Mouse (Mus musculus) cerebellum, adult 2 months (tissue): ENCODE measurements around the gene Ndrg2.

Experiments used
- CTCF ChIP-seq: fragments of 200-500 bp; IDR thresholded peaks from 2 replicates; pipeline ENCODE4 v1.5.1; 2011; ENCODE audit warnings: low read depth, mild to moderate bottlenecking, control low read depth, low read length, moderate library complexity, borderline replicate concordance; ENCODE audit not compliant: insufficient read depth
- POLR2A ChIP-seq: fragments of 200-500 bp; IDR thresholded peaks from 2 replicates; pipeline ENCODE4 v1.6.1; 2011; ENCODE audit warnings: low read length, control low read depth, borderline replicate concordance; ENCODE audit not compliant: insufficient read depth

DNA sequence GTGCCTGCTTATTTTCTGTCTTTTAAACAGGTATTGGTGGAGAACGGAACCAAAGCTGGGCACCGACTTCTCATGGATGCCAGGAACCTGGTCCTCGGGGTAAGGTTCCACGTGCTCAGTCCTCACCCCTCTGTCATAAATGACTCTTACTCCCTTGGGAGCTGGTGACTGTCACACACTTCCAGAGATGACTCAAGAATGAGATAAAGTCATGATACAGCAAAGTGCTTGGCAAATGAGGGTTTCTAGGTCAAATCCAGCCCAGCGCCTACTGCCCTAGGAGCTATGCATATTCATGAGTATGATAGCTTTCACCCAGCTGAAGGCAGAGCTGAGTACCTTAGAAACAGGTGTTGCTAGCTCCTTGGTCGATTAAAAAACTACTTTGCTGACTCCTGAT, 24.1 kb downstream of the Ndrg2 start:
- TF ChIP-seq POLR2A (no peak), CTCF (no peak)
